Mouse (Mus musculus) gastrocnemius, adult 8-10 months (tissue): ENCODE data around the gene Foxn4. TPM values are rescaled to one million over a fixed set of nuclear protein-coding genes. Genes with fewer than 3 reads are reported as not detected.

ENCODE experiments used
- DNase-seq, 2 experiments: peaks; one replicate each; pipeline ENCODE4 v3.0.0; 2022; ENCODE audit warnings: low spot score in 2 of 2
- total RNA-seq, 4 experiments: library from RNA; stranded (reverse); gene quantifications; 2 replicates each; pipeline ENCODE4 v1.2.4; 2022

Gene Foxn4
- total RNA-seq: not detected

DNA sequence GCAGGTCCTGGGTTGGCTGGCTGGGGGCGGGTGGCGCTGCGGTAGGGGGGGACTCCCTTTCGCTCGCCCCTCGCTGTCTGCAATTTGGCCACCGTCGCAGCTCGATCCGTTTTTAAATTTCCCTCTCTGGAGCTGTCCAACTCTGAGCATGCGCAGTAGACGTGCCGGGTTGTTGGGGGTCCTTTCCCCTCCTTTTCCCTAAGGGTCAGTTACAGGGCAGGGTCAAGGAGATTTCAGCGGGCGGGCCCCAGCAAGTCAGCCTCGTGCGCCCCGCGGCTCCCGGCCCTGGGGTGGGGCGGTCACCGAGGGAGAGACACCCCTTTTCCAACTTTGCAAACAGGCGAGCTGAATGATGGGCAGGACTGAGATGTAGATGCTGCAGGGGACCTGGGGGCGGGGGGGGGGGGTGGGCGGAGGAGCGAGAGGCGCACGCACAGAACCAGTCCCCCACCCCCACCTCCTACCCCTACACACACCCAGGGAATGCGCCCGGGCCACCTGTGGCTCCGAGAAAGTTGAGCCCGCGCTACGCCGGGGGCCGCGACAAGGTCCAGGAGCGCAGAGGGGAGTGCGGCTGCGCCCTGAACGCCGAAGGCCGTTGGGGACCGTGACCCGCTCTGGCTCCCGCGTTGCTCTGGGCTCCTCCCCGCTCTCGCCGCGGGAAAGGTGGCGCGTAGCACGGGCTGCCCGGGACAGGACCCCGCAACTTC lies at the start of gene Foxn4:
TSS of gene Foxn4 (minus strand) at position 115 of the 710 bp plus-strand sequence.
- DNase-seq: no peak

DNA sequence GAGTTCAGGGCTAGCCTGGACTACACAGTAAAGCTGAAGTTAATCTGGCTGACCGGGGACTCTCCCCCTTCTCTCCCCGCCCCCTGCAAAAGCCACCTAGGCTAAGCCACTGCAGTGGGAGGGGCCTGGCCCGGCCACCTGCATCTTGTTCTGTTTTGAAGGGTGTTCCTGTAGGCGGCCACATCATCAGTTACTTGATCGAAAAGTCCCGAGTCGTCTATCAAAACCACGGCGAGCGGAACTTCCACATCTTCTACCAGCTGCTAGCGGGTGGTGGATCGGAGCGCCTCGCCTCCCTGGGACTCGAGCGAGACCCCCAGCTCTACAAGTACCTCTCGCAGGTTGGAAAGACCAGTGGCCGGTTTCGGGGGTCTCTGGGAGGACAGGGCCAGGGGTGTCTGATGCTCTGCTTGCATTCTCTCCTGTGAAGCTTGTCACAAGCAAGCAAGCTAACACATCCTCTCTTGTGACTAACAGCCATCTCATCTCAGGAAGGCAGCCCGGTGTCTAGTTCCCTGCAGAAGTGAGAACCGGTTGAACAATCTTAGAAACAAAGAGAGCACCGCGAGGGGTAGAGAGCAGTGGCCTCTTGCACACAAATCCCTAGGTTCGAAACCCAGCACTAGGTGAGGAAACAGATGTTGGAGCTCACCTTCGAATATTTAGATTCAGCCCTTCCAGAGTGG lies 49.6 kb upstream of the Foxn4 start:
- DNase-seq: no peak

DNA sequence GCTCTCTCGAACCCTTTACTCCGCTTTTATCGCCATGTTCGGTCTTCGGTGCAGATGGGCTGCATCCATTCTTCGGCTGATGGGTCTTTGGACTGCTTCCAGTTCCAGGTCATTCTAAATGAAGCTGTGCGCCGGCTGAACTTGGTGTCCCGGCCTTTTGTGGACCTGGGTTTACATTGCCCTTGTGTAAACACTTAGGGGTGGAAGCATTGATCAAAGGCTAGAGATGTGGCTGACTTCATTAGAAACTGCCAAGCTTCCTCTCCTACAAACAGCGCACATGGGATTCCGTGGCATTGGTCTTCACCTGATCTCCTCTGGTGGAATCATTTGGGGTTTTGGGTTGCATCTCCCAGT lies 36.1 kb upstream of the Foxn4 start:
- no peak for DNase-seq

DNA sequence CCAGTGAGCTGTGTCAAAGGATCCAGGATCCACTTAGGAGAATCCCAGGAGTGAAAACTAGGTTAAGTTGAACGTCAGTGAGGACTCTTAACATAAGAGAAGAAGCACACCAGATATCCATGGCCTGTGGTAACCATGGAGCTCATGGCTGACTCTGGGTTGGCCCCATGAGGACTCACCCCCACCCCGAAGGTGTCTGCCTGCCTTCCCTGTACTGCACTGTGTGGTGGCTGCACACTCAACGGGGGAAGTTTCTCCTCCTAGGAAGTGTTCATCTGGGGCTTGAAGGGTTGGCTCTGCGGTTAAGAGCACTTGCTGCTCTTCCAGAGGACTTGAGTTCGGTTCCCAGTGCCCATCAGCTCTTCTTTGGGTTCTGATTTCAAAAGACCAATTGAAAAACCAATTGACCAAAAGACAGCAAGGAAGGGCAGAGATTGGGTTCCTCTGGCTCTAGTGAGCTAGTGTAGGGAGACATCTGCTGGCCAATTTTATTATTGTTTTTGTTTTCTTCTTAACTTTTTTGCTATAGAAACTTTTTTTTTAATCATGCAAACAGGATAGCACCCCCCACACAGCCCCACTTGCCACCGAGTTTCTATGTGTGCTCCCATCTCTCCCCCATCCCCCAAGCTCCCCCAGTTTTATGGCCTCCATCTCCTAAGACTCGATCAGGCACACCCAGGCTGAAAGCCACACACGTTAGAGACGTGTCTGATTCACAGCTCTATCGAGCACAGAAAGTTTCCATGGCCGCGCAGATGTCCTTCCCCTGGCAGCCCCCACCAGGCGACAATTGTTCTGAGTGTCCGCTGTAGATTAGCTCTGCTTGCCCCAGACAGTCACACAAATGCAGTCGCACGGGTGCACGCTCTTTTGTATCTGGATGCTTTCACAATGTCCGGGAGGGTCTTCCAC lies 35.4 kb upstream of the Foxn4 start:
- DNase-seq: no peak

DNA sequence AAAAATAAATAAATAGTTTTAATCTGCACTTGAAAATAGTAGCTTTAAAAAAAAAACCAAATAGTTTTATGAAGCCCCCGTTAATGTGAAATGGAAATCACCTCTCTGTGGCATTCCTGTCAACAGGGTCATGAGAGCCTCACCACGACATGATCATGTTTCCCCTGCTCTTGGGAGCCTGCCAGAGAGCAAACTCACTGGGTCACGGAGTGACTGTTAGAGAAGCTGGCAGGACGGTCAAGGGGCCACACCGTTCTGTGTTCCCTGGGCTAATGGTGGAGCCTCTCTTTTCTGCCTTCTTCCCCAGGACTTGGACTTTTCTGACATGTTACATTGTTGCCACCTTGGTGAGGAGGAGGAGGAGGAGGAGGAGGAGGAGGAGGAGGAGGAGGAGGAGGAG lies 32.9 kb upstream of the Foxn4 start:
- DNase-seq: peak; percentile 13 to 21

DNA sequence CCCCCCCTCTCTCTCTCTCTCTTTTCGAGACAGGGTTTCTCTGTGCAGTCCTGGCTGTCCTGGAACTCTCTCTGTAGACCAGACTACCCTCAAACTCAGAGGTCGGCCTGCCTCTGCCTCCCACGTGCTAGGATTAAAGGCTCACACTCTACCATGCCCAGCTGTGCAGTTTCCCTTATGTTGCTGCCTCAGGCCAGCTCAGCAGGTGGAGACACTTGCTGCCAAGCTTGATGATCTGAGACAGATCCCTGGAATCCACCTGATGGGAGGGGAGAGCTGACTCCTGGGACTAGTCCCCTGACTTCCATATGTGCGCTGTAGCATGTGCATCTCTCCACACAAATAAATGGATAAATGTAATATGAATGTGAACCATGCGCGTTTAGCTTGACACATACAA lies 29.6 kb upstream of the Foxn4 start:
- DNase-seq: no peak

DNA sequence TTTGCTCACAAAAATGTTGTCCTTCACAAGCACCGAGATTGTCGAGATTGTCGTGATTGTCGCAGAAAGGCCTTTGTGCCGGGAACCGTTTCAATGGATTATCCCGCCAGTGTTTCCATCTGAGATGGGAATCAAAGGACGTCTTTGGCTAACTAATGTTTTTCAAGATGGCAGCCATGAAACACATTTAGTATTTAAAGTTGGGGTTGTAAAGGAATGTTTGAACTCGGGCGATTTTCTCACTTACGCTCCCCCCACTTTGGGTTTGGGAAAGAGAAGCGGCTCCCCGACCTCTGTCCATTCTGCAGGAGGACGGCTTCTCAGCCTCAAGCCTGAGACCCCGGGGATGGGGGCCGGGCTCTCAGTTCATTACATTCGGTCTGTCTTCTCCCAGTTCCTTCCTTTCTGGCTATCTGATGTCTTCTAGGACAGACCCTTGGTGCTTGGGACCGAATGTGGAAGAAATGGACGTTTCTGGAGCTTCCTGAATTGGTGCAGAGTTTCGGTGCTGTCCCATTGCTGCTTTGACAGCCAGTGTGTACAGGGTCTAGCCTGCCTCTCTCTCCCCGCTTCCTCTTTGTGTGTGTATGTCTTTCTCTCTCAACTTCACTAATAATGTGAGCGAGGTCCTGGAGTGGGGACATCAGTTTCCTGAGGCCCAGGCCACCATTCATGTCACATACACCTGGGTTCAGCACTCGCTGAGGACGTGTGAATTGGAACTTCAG lies 26.4 kb upstream of the Foxn4 start:
- no peak for DNase-seq

DNA sequence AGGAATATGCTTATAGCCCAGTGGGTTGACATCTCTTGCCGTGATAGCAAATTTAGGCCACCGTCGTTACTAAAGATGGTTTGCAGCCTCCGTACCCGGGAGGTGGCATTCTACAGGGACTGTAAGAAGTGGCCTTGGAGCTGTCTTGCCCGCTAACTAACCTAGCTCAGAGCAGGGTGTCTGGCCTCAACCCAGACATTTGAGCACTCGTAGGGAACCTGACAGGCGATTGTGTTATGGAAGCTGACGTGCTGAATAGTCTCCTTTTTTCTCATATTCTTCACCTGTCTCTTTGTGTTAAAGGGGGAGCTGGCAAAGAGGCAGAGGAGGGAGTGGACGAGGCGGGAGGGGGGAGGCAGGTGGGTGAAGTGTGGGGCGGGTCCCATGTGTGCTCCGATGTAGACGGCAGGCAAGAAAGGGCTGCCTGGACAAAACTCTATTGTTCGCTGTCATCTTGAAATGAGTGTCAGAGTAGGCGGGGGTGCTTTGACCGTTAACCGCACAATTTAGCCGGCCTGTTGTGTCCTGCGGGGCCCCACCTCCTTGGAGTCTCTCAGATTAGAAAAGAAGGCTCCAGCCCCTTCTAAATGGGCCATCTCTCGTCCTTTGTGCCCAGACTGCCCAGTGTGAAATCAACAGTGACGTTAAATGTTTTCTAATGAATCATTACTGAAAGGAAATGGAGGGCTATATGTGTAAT lies 25.7 kb upstream of the Foxn4 start:
- DNase-seq: no peak

DNA sequence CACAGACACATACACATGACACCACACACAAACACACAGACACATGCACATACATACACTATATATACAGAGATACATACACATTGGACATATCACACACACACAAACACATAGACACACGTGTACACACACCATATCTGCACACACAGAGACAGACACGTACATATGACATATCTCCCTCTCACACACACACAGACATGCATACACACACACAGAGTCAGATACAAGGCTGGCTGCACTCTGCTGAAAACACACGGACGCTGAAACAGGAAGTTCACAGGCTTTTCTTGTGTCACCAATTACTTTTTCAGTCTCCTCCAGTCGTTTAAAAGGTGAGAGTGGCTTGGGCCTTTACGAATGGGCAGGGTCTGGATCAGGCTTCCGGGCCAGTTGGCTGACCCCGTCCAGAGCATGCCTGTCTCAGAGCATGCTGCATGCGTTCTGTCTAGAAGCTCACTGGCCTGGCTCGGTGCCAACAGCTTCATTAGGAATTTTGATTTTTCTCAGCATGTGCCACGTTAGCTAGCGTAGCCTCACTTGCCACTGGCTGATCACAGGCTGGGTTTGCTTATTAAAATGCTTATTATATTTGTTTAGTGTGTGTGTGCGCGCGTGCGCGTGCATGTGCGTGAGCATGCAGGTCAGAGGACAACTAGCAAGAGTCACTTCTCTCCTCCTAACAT lies 24.7 kb upstream of the Foxn4 start:
- no peak for DNase-seq

DNA sequence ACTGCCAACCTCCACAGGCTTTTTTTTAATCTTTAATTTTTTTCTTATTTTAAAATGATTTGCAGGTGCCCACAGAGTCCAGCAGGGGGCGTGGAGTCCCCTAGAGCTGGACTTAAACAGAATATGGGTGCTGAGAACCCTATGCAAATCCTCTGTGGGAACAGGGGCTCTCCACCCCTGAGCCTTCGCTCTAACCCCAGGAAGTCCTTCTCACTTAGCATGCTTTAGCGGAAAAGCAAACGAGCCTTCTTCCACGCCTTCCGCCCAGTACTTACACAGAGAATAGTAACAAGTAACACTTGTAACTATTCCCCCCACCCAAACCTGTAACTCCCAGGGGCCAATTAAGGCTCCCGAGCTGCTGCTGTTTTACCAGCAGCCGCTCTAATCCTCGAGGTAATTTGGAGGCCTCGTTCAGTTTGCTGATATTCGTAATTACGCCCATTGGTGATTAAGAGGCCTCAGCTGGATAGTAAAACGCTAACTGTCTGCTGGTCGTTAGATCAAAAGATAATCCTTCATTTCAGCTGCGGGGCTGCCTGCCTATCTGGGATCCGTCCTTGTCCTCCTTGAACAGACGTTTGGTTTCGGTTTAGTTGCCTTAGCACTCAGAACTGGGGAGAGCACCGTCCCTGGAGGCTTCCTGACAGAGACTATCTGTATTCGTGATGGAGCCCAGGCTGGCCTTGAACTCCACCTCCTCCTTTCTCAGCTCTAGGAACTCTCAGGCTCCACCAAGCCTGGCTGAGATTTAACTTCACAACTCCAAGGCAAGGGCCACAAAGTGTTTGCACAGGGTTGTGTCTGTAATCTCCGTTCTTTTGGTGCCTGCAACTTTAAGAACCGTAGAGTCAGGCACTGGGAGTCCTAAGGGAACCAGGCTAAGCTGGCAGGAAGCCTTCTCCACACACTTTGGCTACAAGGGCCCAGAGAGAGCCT lies 23.4 kb upstream of the Foxn4 start:
- no peak for DNase-seq

DNA sequence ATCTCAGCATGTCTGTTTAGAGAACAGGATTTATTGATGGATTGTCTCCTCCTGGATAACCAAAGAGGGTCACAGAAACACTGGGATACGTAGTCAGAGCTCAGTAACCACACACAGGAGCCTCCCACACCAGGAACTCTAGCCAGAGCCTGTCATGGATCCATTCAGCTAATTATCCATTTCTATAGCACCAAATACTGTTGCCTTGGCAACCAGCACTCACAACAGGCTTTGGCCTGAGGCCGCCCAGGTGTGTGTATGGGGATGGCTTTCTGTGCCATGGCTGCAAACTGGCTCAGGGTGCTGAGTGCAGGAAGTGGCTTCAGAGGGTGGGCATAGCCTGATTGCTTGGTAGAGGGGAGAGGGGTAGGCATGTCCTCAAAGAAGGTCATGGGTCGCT lies 16.4 kb upstream of the Foxn4 start:
- no peak for DNase-seq

DNA sequence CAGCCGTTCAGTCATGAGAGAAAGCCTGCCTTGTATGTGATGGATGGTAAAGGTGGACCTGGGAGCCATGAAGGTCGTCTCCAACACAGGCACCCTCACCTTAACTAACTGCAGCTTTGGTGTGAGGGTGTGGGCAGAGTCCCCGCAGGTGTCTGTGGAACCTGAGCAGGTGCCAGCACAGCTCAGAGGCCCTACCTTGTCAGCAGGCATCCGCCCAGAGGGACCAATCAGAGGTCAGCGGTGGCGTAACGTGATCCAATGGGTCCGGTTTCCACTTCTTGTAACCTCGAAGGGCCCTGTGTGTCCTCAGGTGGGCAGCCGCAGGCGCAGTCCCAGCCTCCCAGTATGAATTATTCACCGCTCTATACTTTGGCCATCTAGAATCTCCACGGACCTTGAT lies 15.3 kb upstream of the Foxn4 start, which contains the start of gene Myo1h:
TSS of gene Myo1h (plus strand) at position 293 of the 400 bp plus-strand sequence.
- no peak for DNase-seq

DNA sequence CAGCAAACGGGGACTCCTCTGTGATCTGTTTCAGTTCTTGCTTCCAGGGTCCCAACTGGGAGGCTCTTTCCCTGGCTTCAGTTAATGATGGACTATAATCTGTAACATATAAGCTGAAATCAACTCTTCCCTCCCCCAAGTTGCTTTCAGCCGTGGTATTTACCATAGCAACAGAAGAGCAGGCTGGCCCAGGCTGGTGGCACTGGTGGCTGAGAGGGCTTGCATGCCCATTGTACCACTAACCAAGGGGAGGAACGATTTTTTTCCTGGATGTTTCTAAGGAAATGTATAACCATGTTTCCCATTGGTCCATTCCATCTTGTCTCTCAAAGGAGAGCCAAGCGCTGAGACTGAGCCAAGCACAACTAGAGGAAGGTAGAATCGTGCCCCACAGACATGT lies 14.8 kb upstream of the Foxn4 start:
- no peak for DNase-seq

DNA sequence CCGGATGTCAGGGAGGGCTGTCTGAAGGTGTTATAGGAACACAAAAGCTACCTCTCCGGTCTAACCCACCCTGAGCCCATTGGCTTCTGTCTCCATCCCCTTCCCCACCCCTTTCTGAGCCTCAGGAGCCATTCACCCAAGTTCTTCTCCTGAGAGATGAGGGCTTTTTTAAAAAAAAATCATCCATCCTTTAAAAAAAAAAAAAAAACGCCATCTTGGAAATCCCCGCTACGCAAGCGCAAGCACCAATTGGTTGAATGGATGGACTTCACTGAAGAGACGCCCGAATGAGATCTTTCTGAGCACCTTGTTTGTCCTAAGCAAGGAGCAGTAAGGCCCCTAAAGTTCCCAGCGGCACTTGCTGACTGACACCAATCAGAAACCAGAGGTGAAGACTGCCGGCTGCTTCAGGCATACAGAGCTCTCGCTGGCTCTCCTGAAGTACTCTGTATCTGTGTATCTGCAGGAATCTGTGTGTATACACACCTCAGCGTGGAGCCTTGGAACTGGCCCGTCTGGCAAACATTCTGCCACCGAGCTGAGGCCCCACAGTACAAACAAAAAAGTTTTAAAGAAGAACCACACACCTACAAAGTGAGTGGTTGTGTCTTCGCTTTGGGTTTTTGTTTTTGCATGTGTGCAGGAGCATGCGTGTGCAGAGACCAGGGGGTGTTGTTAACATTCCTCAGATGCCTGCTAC lies 13.4 kb upstream of the Foxn4 start:
- no peak for DNase-seq

DNA sequence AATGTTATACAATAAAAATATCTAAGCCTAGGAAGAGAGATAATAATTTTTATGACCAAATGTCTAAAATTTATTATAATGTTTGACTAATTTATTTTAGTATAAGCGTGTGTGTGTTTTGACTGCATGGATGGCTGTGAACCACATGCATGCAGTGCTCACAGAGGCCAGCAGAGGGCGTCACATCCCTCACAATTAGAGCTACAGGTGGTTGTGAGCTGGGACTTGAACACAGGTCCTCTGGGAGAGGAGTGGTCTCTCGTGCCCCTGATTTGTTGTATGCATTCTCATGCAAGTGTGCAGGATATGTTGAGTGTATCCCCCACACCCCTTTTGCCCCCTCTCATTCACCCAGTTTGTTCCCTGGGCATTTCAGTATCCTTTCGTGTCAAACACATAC lies 12.5 kb upstream of the Foxn4 start:
- DNase-seq: no peak

DNA sequence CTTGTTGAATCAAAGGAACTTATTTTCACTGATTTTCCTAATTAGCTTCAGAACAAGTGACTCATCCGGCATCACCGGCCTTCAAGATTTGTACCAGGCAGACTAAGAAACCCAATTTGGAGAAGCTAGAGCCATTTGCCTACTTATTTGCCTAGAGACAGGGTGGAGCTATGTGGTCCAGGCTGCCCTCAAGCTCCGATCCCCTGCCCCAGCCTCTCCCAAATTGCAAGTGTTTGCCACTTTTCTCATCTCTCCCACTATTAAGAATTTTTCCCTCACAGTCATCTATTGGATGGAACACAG lies 11.7 kb upstream of the Foxn4 start:
- no peak for DNase-seq

DNA sequence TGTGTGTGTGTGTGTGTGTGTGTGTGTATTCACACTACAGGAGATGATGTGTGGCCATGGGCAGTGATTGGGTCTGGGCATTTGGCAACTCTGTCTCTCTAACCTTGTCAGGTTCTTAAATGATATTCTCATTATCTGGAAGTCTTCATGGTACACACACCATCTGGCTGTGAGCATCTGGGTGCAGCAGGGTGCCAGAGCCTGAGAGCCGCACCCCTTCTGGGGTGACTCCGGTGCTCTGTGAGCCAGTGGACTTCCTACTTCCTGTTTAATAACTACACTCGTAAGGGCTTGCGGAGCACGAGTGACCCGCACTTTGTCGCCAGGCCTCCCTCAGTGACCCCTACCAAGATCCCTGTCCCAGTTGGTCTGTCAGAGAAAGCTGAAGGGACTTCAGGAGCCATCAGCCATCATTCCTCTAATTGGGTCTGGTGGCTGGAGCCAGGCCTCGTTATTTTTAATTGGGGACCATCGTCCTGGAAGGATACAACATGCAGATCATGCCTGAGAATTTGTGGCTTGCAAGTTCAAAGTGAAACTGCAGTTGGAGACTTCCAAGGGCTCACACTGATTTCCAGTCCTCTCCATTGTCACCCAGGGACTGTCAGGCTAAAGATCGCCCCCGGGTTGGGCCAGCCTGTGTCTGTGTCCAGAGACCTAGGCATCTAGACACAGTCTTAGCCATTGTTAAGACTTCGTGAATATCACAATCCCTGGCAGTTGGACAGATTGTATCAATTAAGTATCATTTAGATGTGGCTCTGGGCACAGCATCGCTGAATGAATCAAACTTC lies 11.2 kb upstream of the Foxn4 start:
- no peak for DNase-seq

DNA sequence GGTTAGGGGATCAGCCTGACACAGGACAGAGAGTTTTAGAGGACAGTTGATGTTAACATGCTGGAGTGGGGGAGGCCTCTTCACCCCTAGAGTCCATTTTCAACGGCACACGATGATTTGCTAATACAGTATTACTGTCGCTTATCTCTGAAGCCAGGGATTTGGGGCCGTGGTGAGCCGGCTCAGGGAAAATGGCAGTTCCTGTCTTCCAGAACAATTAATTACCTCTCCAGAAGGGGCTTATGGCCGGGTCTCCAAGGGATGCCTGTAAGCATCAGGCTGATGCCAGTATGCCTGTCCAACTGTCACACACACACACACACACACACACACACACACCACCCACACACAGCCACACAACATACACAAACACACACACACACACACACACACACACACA lies 8.7 kb upstream of the Foxn4 start:
- DNase-seq: no peak
